Mouse (Mus musculus) right cerebral cortex, postnatal 25 days (tissue): ENCODE results near the gene Prdm4.

Experiments used
- DNase-seq: peaks from one replicate; pipeline ENCODE4 v3.0.0; 2022

Prdm4 gene

GRCm38 (mm10) chr10:85871698-85872478 is 45.1 kb downstream of the Prdm4 start:
- DNase-seq = peak; percentile 91

- DNase-seq = no peak
These were observed 70.7 kb downstream of the Prdm4 start for GRCm38 (mm10) chr10:85846105-85846862.
